Mouse (Mus musculus) limb, embryonic 10.5 days (tissue): ENCODE data around the gene Tmie. TPM values are rescaled to one million over a fixed set of nuclear protein-coding genes. Genes with fewer than 3 reads are reported as not detected.

ENCODE experiments used
- microRNA-seq: library from miRNA; unstranded; fragments of <30 nt; microRNA quantifications from one replicate; pipeline ENCODE4, GENCODE M21; 2017
- polyA plus RNA-seq: library from polyadenylated mRNA; unstranded; fragments of >200 nt; fragmentation: Nextera tagmentation; extraction: Ambion mirVana; gene quantifications from 2 replicates; pipeline ENCODE4 v1.2.1, GENCODE M21; 2016

Tmie gene
- polyA plus RNA-seq, 1 experiment from 2014 or later: 0.09 TPM

Small RNAs within 50 kb of the gene (microRNA-seq; reads per million reads assigned to microRNA genes)
- not detected for gene Gm24269

Other genes starting within 250 kb of the Tmie start
- gene Nbeal2, start 226.0 kb downstream of the Tmie start, polyA plus RNA-seq: 0.73 and 0.76 TPM in 2 replicates
- 164 and 175 TPM in 2 replicates for gene Ccdc12, start 223.6 kb downstream of the Tmie start, polyA plus RNA-seq
- gene Myl3, start 138.3 kb downstream of the Tmie start, polyA plus RNA-seq: 1.7 and 3.5 TPM in 2 replicates
- gene Pth1r, start 133.0 kb downstream of the Tmie start, polyA plus RNA-seq: 36.3 and 49.2 TPM in 2 replicates
- not detected in 2 replicates for gene Prss42, start 81.9 kb downstream of the Tmie start, polyA plus RNA-seq
- gene Prss44, start 66.1 kb downstream of the Tmie start, polyA plus RNA-seq: not detected in 2 replicates
- gene Prss43, start 53.4 kb downstream of the Tmie start, polyA plus RNA-seq: not detected in 2 replicates
- gene Prss45, start 45.5 kb downstream of the Tmie start, polyA plus RNA-seq: not detected in 2 replicates
- gene Prss46, start 35.6 kb downstream of the Tmie start, polyA plus RNA-seq: not detected in 2 replicates
- 0.69 and 0.83 TPM in 2 replicates for gene Prss50, start 22.1 kb downstream of the Tmie start, polyA plus RNA-seq
- 1.8 and 1.9 TPM in 2 replicates for gene Als2cl, start 243 bp downstream of the Tmie start, polyA plus RNA-seq
- not detected in 2 replicates for gene Fam240a, start 36.7 kb upstream of the Tmie start, polyA plus RNA-seq
- not detected in 2 replicates for gene Tdgf1, start 66.0 kb upstream of the Tmie start, polyA plus RNA-seq
- 0.08 and 0.20 TPM in 2 replicates for gene Lrrc2, start 71.4 kb upstream of the Tmie start, polyA plus RNA-seq
- gene Rtp3, start 110.5 kb upstream of the Tmie start, polyA plus RNA-seq: 0.24 TPM in 1 of 2 replicates, not detected in the other
- not detected in 2 replicates for gene Ltf, start 139.2 kb upstream of the Tmie start, polyA plus RNA-seq
- gene Ccrl2, start 177.4 kb upstream of the Tmie start, polyA plus RNA-seq: 0.41 and 0.54 TPM in 2 replicates
- 38.2 and 39.7 TPM in 2 replicates for gene Lrrfip2, start 237.5 kb upstream of the Tmie start, polyA plus RNA-seq